Mouse (Mus musculus) central nervous system, embryonic 11.5 days (tissue): Measurements from ENCODE around the gene L3mbtl1. TPM values are rescaled to one million over a fixed set of nuclear protein-coding genes. Genes with fewer than 3 reads are reported as not detected.

ENCODE experiments used
- polyA plus RNA-seq: library from polyadenylated mRNA; depleted of rRNA; stranded (reverse); fragments of >200 nt; gene quantifications from 2 replicates; pipeline ENCODE4 v1.2.3, GENCODE M21; 2012; rRNA removed

L3mbtl1 gene
- 0.67 and 0.73 TPM in 2 replicates for polyA plus RNA-seq

DNA sequence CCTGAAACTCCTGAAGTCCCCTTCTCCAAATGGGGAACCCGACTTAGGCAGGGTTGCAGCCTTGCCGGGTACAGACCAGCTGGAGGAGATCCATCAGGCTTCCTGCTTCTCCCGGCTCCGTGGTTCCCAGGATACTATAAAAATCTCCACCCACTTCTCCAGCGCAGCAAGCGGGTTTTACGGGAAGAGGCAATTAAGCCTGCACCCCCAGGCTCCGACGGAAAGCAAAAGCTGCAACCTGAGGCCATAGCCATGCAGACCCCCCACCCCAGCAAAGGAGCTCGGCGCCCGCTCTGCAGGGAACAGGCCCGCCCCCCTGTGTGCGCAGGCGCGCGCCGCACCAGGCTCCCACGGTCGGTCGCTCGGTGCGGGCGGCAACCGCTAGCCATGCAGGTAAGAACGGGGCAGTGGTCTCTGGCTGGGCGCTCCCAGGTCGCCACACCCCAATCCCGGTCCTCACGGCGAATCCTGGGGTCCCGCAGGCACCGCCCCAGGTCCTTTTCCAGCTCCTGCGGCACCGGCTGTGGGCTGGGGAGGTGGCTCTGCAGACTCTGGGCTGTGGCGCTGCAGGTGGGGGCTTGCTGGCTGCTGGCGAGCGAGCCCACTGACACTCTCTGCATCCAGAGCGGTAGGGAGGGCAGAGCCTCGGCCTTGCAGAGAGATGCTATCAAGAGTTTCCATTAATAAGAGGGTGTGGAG is at the start of gene L3mbtl1:
L3mbtl1 (plus strand) TSS at position 325 of the 699 bp plus-strand sequence.

GRCm38 (mm10) chr2:162931123-162931673 is 12.1 kb upstream of the L3mbtl1 start, which contains the start of gene Srsf6:
TSS of gene Srsf6 (plus strand) at chr2:162931528.

DNA sequence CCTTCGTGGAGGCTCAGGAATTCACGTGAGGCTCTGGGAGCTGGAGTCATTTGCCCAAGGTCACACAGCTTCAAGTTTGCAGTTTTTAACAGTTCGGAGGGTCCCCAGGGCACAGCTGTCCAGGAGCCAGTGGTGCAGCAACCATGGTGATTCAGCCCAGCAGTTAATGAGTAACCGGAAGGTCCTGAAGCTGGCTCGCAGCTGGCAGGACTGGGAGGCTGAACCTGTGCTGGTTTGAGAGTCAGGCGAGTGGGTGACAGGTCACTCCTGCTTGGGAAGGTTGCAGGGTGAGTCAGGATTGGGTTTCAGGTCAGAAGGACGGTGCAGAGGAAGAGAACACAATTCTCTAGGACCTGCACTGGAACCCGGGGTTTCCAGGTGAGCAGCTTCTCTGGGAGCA is 43.9 kb downstream of the L3mbtl1 start, which contains the start of gene Sgk2:
Sgk2 (plus strand) TSS at position 113 of the 400 bp plus-strand sequence.

GRCm38 (mm10) chr2:163016916-163017743 is 73.9 kb downstream of the L3mbtl1 start, which contains the start of gene Ift52:
TSS of gene Ift52 (plus strand) at chr2:163017354.

Other genes starting within 250 kb of the L3mbtl1 start
- 512 and 624 TPM in 2 replicates for gene Srsf6, start 11.9 kb upstream of the L3mbtl1 start, polyA plus RNA-seq
- gene Sgk2, start 43.9 kb downstream of the L3mbtl1 start, polyA plus RNA-seq: 0.13 and 0.19 TPM in 2 replicates
- 37.6 and 41.9 TPM in 2 replicates for gene Ift52, start 73.9 kb downstream of the L3mbtl1 start, polyA plus RNA-seq
- gene Mybl2, start 111.2 kb downstream of the L3mbtl1 start, polyA plus RNA-seq: 33.6 and 38.1 TPM in 2 replicates
- gene Gtsf1l, start 144.4 kb downstream of the L3mbtl1 start, polyA plus RNA-seq: not detected in 2 replicates